Comparison of ENCODE assay signal across 21 mouse cellular contexts in the genomic region with DNA sequence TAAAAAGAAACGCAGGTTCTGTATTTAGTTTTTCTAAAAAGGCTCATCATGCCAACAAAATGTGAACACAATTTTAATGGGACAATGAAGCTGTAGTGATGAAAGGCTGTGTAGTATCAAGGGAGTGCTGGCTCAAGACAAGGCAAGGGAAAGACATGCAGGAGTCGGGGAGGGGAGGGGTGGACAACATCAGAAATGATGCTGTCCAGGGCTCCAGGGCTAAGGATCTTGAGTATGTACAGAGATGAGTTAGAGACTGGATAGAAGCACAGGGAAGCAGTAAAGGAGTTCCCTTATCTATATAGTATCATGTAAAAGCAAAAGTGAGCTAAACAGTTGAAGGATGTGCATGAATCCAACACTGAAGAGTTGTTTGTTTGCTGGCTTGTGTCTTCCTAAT.
A peak's percentile ranks its signal among the peaks of the same experiment; 100 is the strongest.
DNase-seq lines count a peak whose midpoint lies in the region; ATAC-seq and TF ChIP-seq lines count a peak whose summit lies in the region.
"Had no signal": no experiment of that assay in that cellular context is flagged by ENCODE, and none has a peak within 500 bp of the region (broad histone marks: within the 10 kb centered on the region; RNA-seq: fewer than 3 reads in every experiment).

No protein-coding gene starts in this region.

- H3K36me3 ChIP-seq in stomach, embryonic 16.5 days (ENCODE audit: control insufficient read depth, insufficient read depth, low read length): no peaks in the 10 kb centered on the region
- no peaks in the 10 kb centered on the region for H3K36me3 ChIP-seq in stomach, postnatal 0 days (ENCODE audit: control insufficient read depth, insufficient read depth, low read length)
- H3K36me3 ChIP-seq in intestine, embryonic 15.5 days: no peaks in the 10 kb centered on the region
- no peaks in the 10 kb centered on the region for H3K36me3 ChIP-seq in forebrain, embryonic 13.5 days (ENCODE audit: poor library complexity, severe bottlenecking)
- H3K36me3 ChIP-seq in heart, embryonic 12.5 days: no peaks in the 10 kb centered on the region
- H3K36me3 ChIP-seq: embryonic facial prominence, embryonic 13.5 days; embryonic facial prominence, embryonic 15.5 days had no signal

- no peak overlapping the region for H3K9ac ChIP-seq in stomach, embryonic 16.5 days (ENCODE audit: low read length)
- H3K9ac ChIP-seq in stomach, postnatal 0 days (ENCODE audit: low read length): no peak overlapping the region
- no peak overlapping the region for H3K9ac ChIP-seq in intestine, embryonic 15.5 days
- no peak overlapping the region for H3K9ac ChIP-seq in forebrain, embryonic 13.5 days
- no peak overlapping the region for H3K9ac ChIP-seq in heart, embryonic 12.5 days
- H3K9ac ChIP-seq: embryonic facial prominence, embryonic 13.5 days; embryonic facial prominence, embryonic 15.5 days had no signal

- 0 out of 2 replicates have a peak, but pooled peaks cover 10% of the 10 kb centered on the region for H3K4me1 ChIP-seq in stomach, embryonic 16.5 days (ENCODE audit: control insufficient read depth, insufficient read depth, low read length)
- H3K4me1 ChIP-seq in stomach, postnatal 0 days (replicated peaks; ENCODE audit: control insufficient read depth, insufficient read depth): no peaks in the 10 kb centered on the region
- 0 out of 2 replicates have a peak, but pooled peaks cover 6% of the 10 kb centered on the region for H3K4me1 ChIP-seq in intestine, embryonic 15.5 days (replicated peaks)
- 0 out of 2 replicates have a peak, but pooled peaks cover 5% of the 10 kb centered on the region for H3K4me1 ChIP-seq in forebrain, embryonic 13.5 days
- no peaks in the 10 kb centered on the region for H3K4me1 ChIP-seq in heart, embryonic 12.5 days (replicated peaks)
- H3K4me1 ChIP-seq: embryonic facial prominence, embryonic 13.5 days; embryonic facial prominence, embryonic 15.5 days had no signal

- H3K4me3 ChIP-seq in stomach, embryonic 16.5 days (replicated peaks; ENCODE audit: low read length): no peak overlapping the region
- no peak overlapping the region for H3K4me3 ChIP-seq in stomach, postnatal 0 days (ENCODE audit: low read depth, low read length)
- no peak overlapping the region for H3K4me3 ChIP-seq in intestine, embryonic 15.5 days (replicated peaks)
- H3K4me3 ChIP-seq in forebrain, embryonic 13.5 days: no peak overlapping the region
- no peak overlapping the region for H3K4me3 ChIP-seq in heart, embryonic 12.5 days
- H3K4me3 ChIP-seq: embryonic facial prominence, embryonic 13.5 days; embryonic facial prominence, embryonic 15.5 days; erythroblast, embryonic 14.5 days had no signal

- WGBS in stomach, embryonic 16.5 days: 56% methylated on average over 2 of the region's 2 CpGs
- WGBS in stomach, postnatal 0 days: 66% methylated on average over 2 of the region's 2 CpGs
- 56% methylated on average over 2 of the region's 2 CpGs for WGBS in intestine, embryonic 15.5 days
- WGBS in forebrain, embryonic 13.5 days: 93% methylated on average over 2 of the region's 2 CpGs
- 70% methylated on average over 2 of the region's 2 CpGs for WGBS in heart, embryonic 12.5 days

- TF ChIP-seq CTCF in stomach, postnatal 0 days (IDR thresholded peaks at IDR 0.05; ENCODE audit: low read depth): no peak

- no peak for DNase-seq in stomach, postnatal 0 days (ENCODE audit: low spot score)
- peak; percentile 12 for DNase-seq in yolk sac, embryonic 10.5 days (ENCODE audit: low spot score)
- DNase-seq: adrenal gland, adult 2 months; adrenal gland, postnatal 10 days; adrenal gland, postnatal 25 days; cerebellum, adult 11 months; cerebellum, adult 18-20 months; cerebellum, adult 8-10 months; cerebellum, adult 9-11 months; cerebellum, postnatal 14 days; cerebellum, postnatal 36 days; embryo, embryonic 11 days had no signal

- no peak for TF ChIP-seq EP300 in stomach, postnatal 0 days (optimal IDR thresholded peaks at IDR 0.05)

- no peak overlapping the region for H3K4me2 ChIP-seq in stomach, embryonic 16.5 days (ENCODE audit: low read depth, low read length)
- no peak overlapping the region for H3K4me2 ChIP-seq in stomach, postnatal 0 days (replicated peaks; ENCODE audit: low read depth)
- no peak overlapping the region for H3K4me2 ChIP-seq in intestine, embryonic 15.5 days (replicated peaks)
- H3K4me2 ChIP-seq in forebrain, embryonic 13.5 days: no peak overlapping the region
- H3K4me2 ChIP-seq in heart, embryonic 12.5 days: no peak overlapping the region
- H3K4me2 ChIP-seq: embryonic facial prominence, embryonic 13.5 days; embryonic facial prominence, embryonic 15.5 days had no signal

- no peaks in the 10 kb centered on the region for H3K9me3 ChIP-seq in stomach, embryonic 16.5 days (replicated peaks; ENCODE audit: control insufficient read depth, low read length)
- H3K9me3 ChIP-seq in stomach, postnatal 0 days (ENCODE audit: control insufficient read depth, low read length): no peaks in the 10 kb centered on the region
- no peaks in the 10 kb centered on the region for H3K9me3 ChIP-seq in intestine, embryonic 15.5 days
- no peaks in the 10 kb centered on the region for H3K9me3 ChIP-seq in forebrain, embryonic 13.5 days (replicated peaks)
- H3K9me3 ChIP-seq in heart, embryonic 12.5 days (replicated peaks): no peaks in the 10 kb centered on the region
- H3K9me3 ChIP-seq: embryonic facial prominence, embryonic 13.5 days; embryonic facial prominence, embryonic 15.5 days had no signal

- peak; percentile 53; the same call in 1 of the 2 replicates for ATAC-seq in stomach, embryonic 16.5 days (ENCODE audit: insufficient read depth, low FRiP score)
- no peak for ATAC-seq in stomach, postnatal 0 days (ENCODE audit: low FRiP score, low TSS enrichment)
- ATAC-seq in intestine, embryonic 15.5 days: peak; percentile 56; the same call in 1 of the 2 replicates
- no peak for ATAC-seq in forebrain, embryonic 13.5 days
- no peak for ATAC-seq in heart, embryonic 12.5 days (ENCODE audit: insufficient number of reproducible peaks, low FRiP score)
- ATAC-seq: forebrain, embryonic 14.5 days; forebrain, embryonic 16.5 days had no signal

- H3K27me3 ChIP-seq in stomach, embryonic 16.5 days (ENCODE audit: control insufficient read depth, insufficient read depth, low read length): no peaks in the 10 kb centered on the region
- no peaks in the 10 kb centered on the region for H3K27me3 ChIP-seq in stomach, postnatal 0 days (ENCODE audit: control insufficient read depth, insufficient read depth, low read length)
- no peaks in the 10 kb centered on the region for H3K27me3 ChIP-seq in intestine, embryonic 15.5 days (replicated peaks)
- no peaks in the 10 kb centered on the region for H3K27me3 ChIP-seq in forebrain, embryonic 13.5 days
- no peaks in the 10 kb centered on the region for H3K27me3 ChIP-seq in heart, embryonic 12.5 days (replicated peaks)
- H3K27me3 ChIP-seq: embryonic facial prominence, embryonic 13.5 days; embryonic facial prominence, embryonic 15.5 days had no signal

- no peak overlapping the region for H3K27ac ChIP-seq in stomach, embryonic 16.5 days (ENCODE audit: low read length)
- no peak overlapping the region for H3K27ac ChIP-seq in stomach, postnatal 0 days (replicated peaks)
- H3K27ac ChIP-seq in intestine, embryonic 15.5 days: no peak overlapping the region
- H3K27ac ChIP-seq in forebrain, embryonic 13.5 days: no peak overlapping the region
- H3K27ac ChIP-seq in heart, embryonic 12.5 days (ENCODE audit: poor library complexity, severe bottlenecking): no peak overlapping the region
- H3K27ac ChIP-seq: embryonic facial prominence, embryonic 13.5 days; embryonic facial prominence, embryonic 15.5 days had no signal

Comparison
In these comparisons a context has a peak if more than half of its experiments do, and no peak if none do; other contexts are left out.
1. ATAC-seq: peak in stomach, embryonic 16.5 days (single experiment) and intestine, embryonic 15.5 days (single experiment); none in stomach, postnatal 0 days (single experiment), forebrain, embryonic 13.5 days (single experiment) and heart, embryonic 12.5 days (single experiment).